Mouse (Mus musculus): ENCODE data around the gene Sfpq. TPM values are rescaled to one million over a fixed set of nuclear protein-coding genes. Genes with fewer than 3 reads are reported as not detected.

Sfpq gene
- total and polyA plus RNA-seq, 2 experiments from 2014 or later, result 37.1 to 106 TPM

DNA sequence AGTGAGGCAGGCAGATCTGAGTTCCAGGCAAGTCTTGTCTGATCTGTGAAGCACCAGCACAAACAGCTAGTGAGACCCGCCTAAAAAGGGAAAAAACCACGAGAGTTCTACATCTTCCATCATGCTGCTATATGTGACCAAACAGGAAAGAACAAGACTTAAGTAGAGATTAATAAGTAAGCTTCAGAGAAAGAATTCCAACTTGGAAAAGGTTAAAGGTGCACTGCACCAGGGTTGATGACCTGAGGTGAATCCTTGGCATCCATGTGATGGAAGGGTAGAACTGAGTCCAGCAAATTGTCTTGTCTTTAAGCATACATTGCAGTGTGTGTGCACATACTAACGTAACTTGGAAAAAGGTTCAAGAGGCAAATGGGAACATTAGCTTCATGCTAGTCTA lies 16.0 kb downstream of the Sfpq start:
- WGBS, result 80% methylated on average over 3 of the region's 3 CpGs
- peaks cover 79% of the 10 kb centered on the region for H3K36me3 ChIP-seq (replicated peaks; ENCODE audit: control insufficient read depth, insufficient read depth, low read length)
- H3K4me2 ChIP-seq (ENCODE audit: low read depth, low read length), result no peak overlapping the region
- H3K27ac ChIP-seq (ENCODE audit: low read depth), result no peak overlapping the region
- ATAC-seq (ENCODE audit: insufficient read depth, low read depth) (no peak), DNase-seq (ENCODE audit: low spot score) (no peak)
- TF ChIP-seq CTCF (IDR thresholded peaks at IDR 0.05; ENCODE audit: low read depth), result no peak
- no peak for TF ChIP-seq EP300 (IDR thresholded peaks at IDR 0.05; ENCODE audit: low read depth)
- H3K27me3 ChIP-seq (ENCODE audit: control insufficient read depth, insufficient read depth, low read length), result no peaks in the 10 kb centered on the region
- no peak overlapping the region for H3K9ac ChIP-seq (replicated peaks; ENCODE audit: low read depth, low read length)
- H3K4me3 ChIP-seq (ENCODE audit: low read depth, low read length), result no peak overlapping the region
- no peaks in the 10 kb centered on the region for H3K9me3 ChIP-seq (replicated peaks; ENCODE audit: control insufficient read depth, low read length)
- H3K4me1 ChIP-seq (ENCODE audit: control insufficient read depth, insufficient read depth), result no peaks in the 10 kb centered on the region

DNA sequence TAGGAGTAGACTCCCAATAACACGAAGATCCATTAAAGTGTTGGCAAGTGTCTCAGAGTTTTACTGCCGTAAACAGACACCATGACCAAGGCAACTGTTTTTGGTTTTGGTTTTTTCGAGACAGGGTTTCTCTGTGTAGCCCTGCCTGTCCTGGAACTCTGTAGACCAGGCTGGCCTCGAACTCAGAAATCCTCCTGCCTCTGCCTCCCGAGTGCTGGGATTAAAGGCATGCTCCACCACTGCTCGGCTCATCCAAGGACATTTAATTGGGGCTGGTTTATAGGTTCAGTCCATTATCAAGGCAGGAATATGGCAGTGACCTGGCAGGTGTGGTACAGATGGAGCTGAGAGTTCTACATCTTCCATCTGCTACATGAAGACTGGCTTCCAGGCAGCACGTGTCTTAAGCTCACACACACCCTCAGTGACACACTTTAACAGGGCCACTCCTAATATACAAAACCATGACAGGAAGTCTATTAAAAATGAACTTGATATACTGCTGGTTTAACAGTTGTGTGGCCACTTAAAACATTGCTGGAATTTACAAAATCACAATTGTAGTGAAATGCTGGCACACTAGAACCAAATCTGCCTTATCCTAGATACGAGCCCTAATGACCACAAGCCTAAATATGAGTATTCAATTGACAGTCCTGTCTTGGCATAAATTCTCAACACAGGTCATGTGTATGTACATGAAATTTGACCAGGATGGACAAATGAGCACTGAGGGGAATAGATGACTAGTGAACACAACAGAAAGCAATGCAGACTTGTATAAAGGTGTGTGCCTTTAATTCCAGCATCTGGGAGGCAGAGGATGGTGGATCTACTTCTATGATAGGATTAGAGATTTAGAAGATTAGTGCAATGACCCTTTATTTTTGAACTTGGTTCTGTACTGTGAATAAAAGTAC lies 17.0 kb downstream of the Sfpq start:
- WGBS, result 83% methylated on average over 8 of the region's 8 CpGs
- no peak for DNase-seq (ENCODE audit: low spot score)
- Histone ChIP-seq H3K27ac (ENCODE audit: low read depth) (no peak overlapping the region), H3K9ac (replicated peaks; ENCODE audit: low read depth, low read length) (no peak overlapping the region), H3K27me3 (ENCODE audit: control insufficient read depth, insufficient read depth, low read length) (no peaks in the 10 kb centered on the region), H3K4me1 (ENCODE audit: control insufficient read depth, insufficient read depth) (no peaks in the 10 kb centered on the region), H3K9me3 (replicated peaks; ENCODE audit: control insufficient read depth, low read length) (no peaks in the 10 kb centered on the region), H3K4me2 (ENCODE audit: low read depth, low read length) (no peak overlapping the region), H3K4me3 (ENCODE audit: low read depth, low read length) (no peak overlapping the region), H3K36me3 (replicated peaks; ENCODE audit: control insufficient read depth, insufficient read depth, low read length) (peaks cover 74% of the 10 kb centered on the region)
- TF ChIP-seq CTCF (IDR thresholded peaks at IDR 0.05; ENCODE audit: low read depth) (no peak), EP300 (IDR thresholded peaks at IDR 0.05; ENCODE audit: low read depth) (no peak)
- ATAC-seq (ENCODE audit: insufficient read depth, low read depth), result no peak

- no peak overlapping the region for H3K4me2 ChIP-seq (ENCODE audit: low read depth, low read length)
- H3K4me3 ChIP-seq (ENCODE audit: low read depth, low read length), result no peak overlapping the region
- H3K27me3 ChIP-seq (ENCODE audit: control insufficient read depth, insufficient read depth, low read length), result no peaks in the 10 kb centered on the region
- H3K36me3 ChIP-seq (replicated peaks; ENCODE audit: control insufficient read depth, insufficient read depth, low read length), result peaks cover 67% of the 10 kb centered on the region
- H3K9me3 ChIP-seq (replicated peaks; ENCODE audit: control insufficient read depth, low read length), result no peaks in the 10 kb centered on the region
- no peak overlapping the region for H3K9ac ChIP-seq (replicated peaks; ENCODE audit: low read depth, low read length)
- no peak overlapping the region for H3K27ac ChIP-seq (ENCODE audit: low read depth)
- no peak for TF ChIP-seq EP300 (IDR thresholded peaks at IDR 0.05; ENCODE audit: low read depth)
- no peak for TF ChIP-seq CTCF (IDR thresholded peaks at IDR 0.05; ENCODE audit: low read depth)
- 87% methylated on average over 3 of the region's 3 CpGs for WGBS
- ATAC-seq (ENCODE audit: insufficient read depth, low read depth), result no peak
- DNase-seq (ENCODE audit: low spot score), result no peak
- no peaks in the 10 kb centered on the region for H3K4me1 ChIP-seq (ENCODE audit: control insufficient read depth, insufficient read depth)
Measured at GRCm38 (mm10) chr4:127038828-127039349, 17.8 kb downstream of the Sfpq start.

GRCm38 (mm10) chr4:127039871-127040483 lies 18.9 kb downstream of the Sfpq start:
- ATAC-seq (ENCODE audit: insufficient read depth, low read depth), result no peak
- H3K27ac ChIP-seq (ENCODE audit: low read depth), result no peak overlapping the region
- H3K4me2 ChIP-seq (ENCODE audit: low read depth, low read length), result no peak overlapping the region
- no peak overlapping the region for H3K9ac ChIP-seq (replicated peaks; ENCODE audit: low read depth, low read length)
- no peaks in the 10 kb centered on the region for H3K4me1 ChIP-seq (ENCODE audit: control insufficient read depth, insufficient read depth)
- TF ChIP-seq EP300 (IDR thresholded peaks at IDR 0.05; ENCODE audit: low read depth), result no peak
- no peak for TF ChIP-seq CTCF (IDR thresholded peaks at IDR 0.05; ENCODE audit: low read depth)
- 77% methylated on average over 3 of the region's 3 CpGs for WGBS
- no peaks in the 10 kb centered on the region for H3K9me3 ChIP-seq (replicated peaks; ENCODE audit: control insufficient read depth, low read length)
- H3K27me3 ChIP-seq (ENCODE audit: control insufficient read depth, insufficient read depth, low read length), result no peaks in the 10 kb centered on the region
- no peak overlapping the region for H3K4me3 ChIP-seq (ENCODE audit: low read depth, low read length)
- no peak for DNase-seq (ENCODE audit: low spot score)
- H3K36me3 ChIP-seq (replicated peaks; ENCODE audit: control insufficient read depth, insufficient read depth, low read length), result peaks cover 58% of the 10 kb centered on the region

GRCm38 (mm10) chr4:127043540-127043939 lies 22.4 kb downstream of the Sfpq start:
- ATAC-seq (ENCODE audit: insufficient read depth, low read depth), result no peak
- no peak overlapping the region for H3K4me3 ChIP-seq (ENCODE audit: low read depth, low read length)
- TF ChIP-seq CTCF (IDR thresholded peaks at IDR 0.05; ENCODE audit: low read depth) (no peak), EP300 (IDR thresholded peaks at IDR 0.05; ENCODE audit: low read depth) (no peak)
- H3K9me3 ChIP-seq (replicated peaks; ENCODE audit: control insufficient read depth, low read length), result no peaks in the 10 kb centered on the region
- H3K27ac ChIP-seq (ENCODE audit: low read depth), result no peak overlapping the region
- H3K27me3 ChIP-seq (ENCODE audit: control insufficient read depth, insufficient read depth, low read length), result no peaks in the 10 kb centered on the region
- H3K36me3 ChIP-seq (replicated peaks; ENCODE audit: control insufficient read depth, insufficient read depth, low read length), result peaks cover 48% of the 10 kb centered on the region
- no peak overlapping the region for H3K4me2 ChIP-seq (ENCODE audit: low read depth, low read length)
- WGBS, result 85% methylated on average over 4 of the region's 4 CpGs
- no peaks in the 10 kb centered on the region for H3K4me1 ChIP-seq (ENCODE audit: control insufficient read depth, insufficient read depth)
- no peak overlapping the region for H3K9ac ChIP-seq (replicated peaks; ENCODE audit: low read depth, low read length)
- no peak for DNase-seq (ENCODE audit: low spot score)

Data from heart, postnatal 0 days (tissue).